Mouse (Mus musculus): Measurements from ENCODE around the gene Bloc1s5. TPM values are rescaled to one million over a fixed set of nuclear protein-coding genes. Genes with fewer than 3 reads are reported as not detected.

Gene Bloc1s5
- total and polyA plus RNA-seq, 3 experiments: 5.6 to 12.7 (median 9.3) TPM

- peaks cover 3 to 12% of the 10 kb centered on the region in 2 experiments; a peak in 3 of 4 replicates for H3K4me1 ChIP-seq (ENCODE audit: control insufficient read depth in 1 of 2, insufficient read depth in 2 of 2)
- H3K4me2 ChIP-seq (ENCODE audit: insufficient read depth, low read depth, poor library complexity, severe bottlenecking): peak within 1 kb of the TSS; percentile 69
- H3K9me3 ChIP-seq (replicated peaks; ENCODE audit: low read length): peaks cover 8% of the 10 kb centered on the region
- H3K27ac ChIP-seq (ENCODE audit: insufficient read depth, low read depth): no peak within 1 kb of the TSS; the same call in 1 of the 2 replicates
- H3K79me2 ChIP-seq (replicated peaks; ENCODE audit: control insufficient read depth, extremely low read depth, insufficient read depth, poor library complexity, severe bottlenecking): peaks cover 30% of the 10 kb centered on the region
- peaks cover 22 to 35% of the 10 kb centered on the region in 2 experiments for H3K36me3 ChIP-seq (replicated peaks in 1 of 2; ENCODE audit: control insufficient read depth in 1 of 2, insufficient read depth in 1 of 2, low read length in 1 of 2)
- H3K4me3 ChIP-seq (replicated peaks in 1 of 3; ENCODE audit: low read depth in 2 of 3, low read length in 2 of 3, poor library complexity in 1 of 3): peak within 1 kb of the TSS; percentile 95 to 99 (median 97)
- in situ Hi-C loops (cut with MboI; ENCODE audit: low pct_ligation_motif_present, low pct_unique_long_range_greater_than_20kb, low sequenced_read_pairs): no loop called here
- dilution Hi-C loops (cut with MboI; ENCODE audit: extremely low pct_ligation_motif_present, extremely low pct_unique_long_range_greater_than_20kb, low sequenced_read_pairs): no loop called here
- TF ChIP-seq ELF1 (IDR thresholded peaks at IDR 0.05; ENCODE audit: low read depth, low read length) (peak; percentile 93), MAZ (IDR thresholded peaks at IDR 0.05; ENCODE audit: low read depth, low read length) (peak; percentile 66; the same call in 1 of the 2 replicates), NRF1 (IDR thresholded peaks at IDR 0.05; ENCODE audit: low read depth, low read length) (peak; percentile 83), POLR2A (IDR thresholded peaks at IDR 0.05; ENCODE audit: low read depth, low read length) (peak; percentile 95), IRF4 (IDR thresholded peaks at IDR 0.05; ENCODE audit: low read depth, low read length) (peak; percentile 19; the same call in 1 of the 2 replicates), JUND (conservative IDR thresholded peaks at IDR 0.05; ENCODE audit: low read depth, low read length) (no peak), RAD21 (IDR thresholded peaks at IDR 0.05; ENCODE audit: low read depth, low read length) (no peak), TCF12 (IDR thresholded peaks at IDR 0.05; ENCODE audit: low read depth, low read length) (peak; percentile 94), USF2 (conservative IDR thresholded peaks at IDR 0.05; ENCODE audit: low read depth, low read length) (no peak), MXI1 (IDR thresholded peaks at IDR 0.05; ENCODE audit: low read depth, low read length) (peak; percentile 99), PAX5 (IDR thresholded peaks at IDR 0.05; ENCODE audit: low read length) (no peak), ZC3H11A (IDR thresholded peaks at IDR 0.05; ENCODE audit: low read depth, low read length) (no peak), TBP (conservative IDR thresholded peaks at IDR 0.05; ENCODE audit: low read depth, low read length) (0 out of 2 replicates have a peak, but pooled peaks have one; percentile 11), HCFC1 (IDR thresholded peaks at IDR 0.05; ENCODE audit: low read depth, low read length) (peak; percentile 71), ZMIZ1 (IDR thresholded peaks at IDR 0.05; ENCODE audit: low read depth, low read length) (peak; percentile 95), MYC (IDR thresholded peaks at IDR 0.05; ENCODE audit: low read depth, low read length) (peak; percentile 93), ZNF384 (IDR thresholded peaks at IDR 0.05; ENCODE audit: low read depth, low read length) (no peak), MAFK (IDR thresholded peaks at IDR 0.05; ENCODE audit: insufficient replicate concordance, low read length) (no peak), MAX (IDR thresholded peaks at IDR 0.05; ENCODE audit: low read length) (peak; percentile 96), UBTF (IDR thresholded peaks at IDR 0.05; ENCODE audit: low read depth, low read length) (peak; percentile 40; the same call in 1 of the 2 replicates), POLR2AphosphoS2 (IDR thresholded peaks at IDR 0.05; ENCODE audit: low read depth, low read length) (peak; percentile 83; the same call in 1 of the 2 replicates), CTCF (conservative IDR thresholded peaks at IDR 0.05 in 1 of 2, IDR thresholded peaks at IDR 0.05 in 1 of 2; ENCODE audit: low read depth in 2 of 2, low read length in 2 of 2) (peak in 1 of 2 experiments; percentile 44; a peak in 2 of 4 replicates), CHD1 (IDR thresholded peaks at IDR 0.05; ENCODE audit: low read depth, low read length) (no peak), MEF2A (IDR thresholded peaks at IDR 0.05; ENCODE audit: borderline replicate concordance, low read depth, low read length) (0 out of 2 replicates have a peak, but pooled peaks have one; percentile 36), KAT2A (IDR thresholded peaks at IDR 0.05; ENCODE audit: insufficient replicate concordance, low read length) (no peak), NELFE (IDR thresholded peaks at IDR 0.05; ENCODE audit: low read depth, low read length) (peak; percentile 93)
- H3K9ac ChIP-seq (ENCODE audit: insufficient read depth, low read depth): peak within 1 kb of the TSS; percentile 82
- no peaks in the 10 kb centered on the region for H3K27me3 ChIP-seq (replicated peaks)
- peak; percentile 96 for DNase-seq (ENCODE audit: extremely low read depth)
These were observed 23.8 kb upstream of the Bloc1s5 start, which contains the start of gene Eef1e1 for GRCm38 (mm10) chr13:38658528-38659280. Gene Eef1e1, minus strand, starts transcription at chr13:38659058.

All from CH12.LX (cell line).